Mouse (Mus musculus): ENCODE measurements at regions not wholly inside any gene's neighbourhood (a gene's known extent, or its start where the extent isn't known, plus 50 kb on each side); places are given as distances from the start of the nearest gene placed in this dataset.

DNA sequence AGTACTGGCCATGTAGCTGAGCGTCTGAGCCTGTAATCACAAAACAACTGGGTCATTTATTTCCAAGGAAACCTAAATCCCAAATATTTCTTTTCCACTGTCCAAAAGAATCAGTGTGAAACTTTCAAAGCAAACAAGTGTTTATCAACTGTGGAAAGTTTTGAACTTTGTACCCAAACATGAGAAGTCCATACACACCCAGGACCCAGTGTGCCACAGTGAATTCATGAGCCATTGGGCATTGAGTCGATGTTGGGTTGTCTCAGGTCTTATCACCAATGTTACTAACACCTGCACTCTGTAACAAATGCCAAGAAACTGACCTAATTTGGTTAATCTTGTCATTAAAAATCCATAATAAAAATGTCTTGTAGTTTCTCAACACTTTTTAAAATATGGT is 305.8 kb upstream of the Igfbp3 start:
- no peak for DNase-seq (ENCODE audit: low spot score in 2 of 2)

DNA sequence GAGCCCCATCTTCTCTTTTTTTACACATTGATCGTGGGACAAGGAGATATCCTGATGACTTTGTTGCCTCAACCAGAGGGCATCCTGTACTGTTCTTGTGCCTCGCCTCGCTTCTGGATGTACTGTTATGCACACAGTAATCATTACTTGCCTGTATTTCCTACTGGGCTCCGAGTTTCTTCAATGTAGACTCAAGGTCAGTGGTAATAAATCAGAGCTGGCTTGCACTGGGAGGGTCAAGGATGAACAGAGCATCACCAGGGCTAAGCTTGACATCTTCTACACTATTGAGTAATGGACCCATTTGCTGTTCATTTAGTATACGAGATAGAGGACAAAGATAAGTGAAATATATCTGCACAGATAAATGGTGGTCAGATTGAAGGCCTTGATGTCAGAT is 295.1 kb upstream of the Igfbp3 start:
- DNase-seq (ENCODE audit: low spot score in 2 of 2) = no peak

DNA sequence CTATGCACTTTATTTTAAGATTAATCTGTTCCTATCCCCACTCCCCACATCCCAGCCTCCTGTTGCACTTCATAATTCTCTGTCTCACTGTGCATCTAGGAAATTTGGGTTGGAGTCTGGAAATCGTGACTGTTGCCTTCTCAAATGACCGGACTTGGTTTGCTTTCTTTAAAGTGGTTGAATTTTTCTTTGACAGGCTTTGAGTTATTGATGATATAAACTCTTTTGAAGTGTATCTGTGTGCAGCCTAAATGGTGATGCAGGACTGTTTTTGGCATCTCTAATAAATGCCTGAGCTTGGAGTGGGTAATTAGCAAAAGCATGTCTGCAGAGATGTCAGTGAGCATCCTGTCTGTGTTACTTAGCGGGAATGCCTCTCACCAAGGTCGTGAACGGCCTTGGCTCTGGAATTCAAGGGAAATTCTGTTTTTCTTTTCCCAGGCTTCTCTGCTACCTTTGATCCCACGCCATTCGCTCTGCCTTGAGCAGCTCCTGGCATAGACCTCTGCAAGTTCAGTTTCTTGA is 292.8 kb upstream of the Igfbp3 start:
- DNase-seq (ENCODE audit: low spot score in 2 of 2) = no peak

DNA sequence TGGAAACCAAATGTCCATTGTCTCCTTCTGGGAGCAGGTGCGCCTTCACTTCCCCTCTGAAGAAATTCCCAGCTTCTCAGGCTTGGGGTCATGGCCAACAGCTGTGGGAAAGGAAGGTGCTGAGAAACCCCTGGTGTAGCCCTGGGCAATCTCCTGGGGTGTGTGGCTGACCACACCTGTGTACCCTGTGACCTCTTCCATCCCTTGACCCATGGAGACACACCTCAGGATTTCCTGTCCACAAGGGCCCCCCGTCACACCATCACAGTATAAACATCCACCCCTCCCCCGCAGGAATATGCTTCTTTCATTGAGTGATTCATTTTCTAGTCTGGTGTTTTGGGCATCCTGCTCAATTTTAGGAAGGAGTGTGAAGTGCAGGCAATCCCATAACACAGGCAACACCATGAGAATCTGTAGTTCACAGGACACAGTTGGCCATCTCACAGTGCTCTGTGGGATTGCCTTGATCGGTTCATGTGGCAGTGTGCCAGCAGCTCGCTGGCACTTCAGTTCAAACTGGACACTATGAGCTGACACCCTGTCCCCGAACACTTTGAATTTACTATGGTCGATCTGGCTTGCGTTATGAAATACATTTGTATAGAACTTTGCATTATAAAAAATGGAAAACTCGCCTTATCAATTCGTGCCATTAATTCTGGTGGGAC is 291.1 kb upstream of the Igfbp3 start:
- no peak for DNase-seq (ENCODE audit: low spot score in 2 of 2)

DNA sequence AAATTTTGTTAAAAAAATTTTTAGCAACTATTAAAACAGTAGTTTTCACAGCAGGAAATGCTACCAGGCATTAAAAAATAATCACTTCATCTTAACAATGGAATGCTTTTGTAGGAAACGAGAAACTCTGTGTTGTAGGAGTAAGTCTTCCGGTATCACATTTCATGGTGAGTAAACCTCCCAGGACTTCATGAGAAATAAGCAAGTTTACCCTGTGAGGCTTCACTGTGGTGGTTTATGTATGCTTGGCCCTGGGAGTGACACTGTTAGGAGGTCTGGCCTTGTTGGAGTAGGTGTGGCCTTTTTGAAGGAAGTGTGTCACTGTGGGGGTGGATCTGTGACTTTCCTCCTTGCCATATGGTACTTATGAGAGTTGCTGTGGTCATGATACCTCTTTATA is 289.0 kb upstream of the Igfbp3 start:
- DNase-seq (ENCODE audit: low spot score in 2 of 2) = no peak

DNA sequence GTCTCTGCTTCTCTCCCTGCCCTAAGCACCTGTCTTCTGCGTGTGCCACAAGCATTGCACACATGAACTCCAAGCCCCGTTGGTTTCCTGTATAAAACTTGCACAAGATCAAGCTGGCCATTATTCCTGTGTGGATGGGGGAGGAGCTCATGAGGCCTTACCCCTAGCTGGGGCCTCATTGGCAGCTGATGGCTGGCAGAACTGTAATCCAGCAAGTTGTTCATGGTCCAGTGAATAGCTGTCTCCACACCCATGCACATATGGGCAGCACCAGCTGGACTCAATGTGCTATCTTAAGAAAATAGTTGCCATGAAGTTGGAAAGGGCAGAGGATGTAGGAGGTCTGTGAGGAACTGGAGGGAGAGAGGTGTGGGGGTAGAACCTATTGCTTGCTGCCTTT is 288.3 kb upstream of the Igfbp3 start:
- no peak for DNase-seq (ENCODE audit: low spot score in 2 of 2)

DNA sequence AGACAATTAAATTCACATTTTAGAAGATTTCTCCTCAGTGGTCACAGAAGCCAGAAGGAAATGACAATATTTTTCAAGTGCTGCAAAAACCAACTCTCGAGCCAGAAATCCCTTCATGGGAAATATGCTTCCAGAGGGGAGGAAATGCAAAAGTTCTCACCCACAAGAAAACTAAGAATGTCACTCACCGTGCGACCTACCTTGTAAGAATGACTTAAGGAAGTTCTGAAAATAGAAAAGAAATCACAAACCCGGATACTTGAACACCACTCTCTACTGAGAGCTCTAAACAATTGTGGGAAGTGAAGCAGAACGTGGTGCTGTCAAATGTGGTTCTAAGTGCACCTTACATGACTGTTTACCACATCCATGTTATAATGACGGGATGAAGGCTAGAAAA is 284.1 kb upstream of the Igfbp3 start:
- no peak for DNase-seq (ENCODE audit: low spot score in 2 of 2)

DNA sequence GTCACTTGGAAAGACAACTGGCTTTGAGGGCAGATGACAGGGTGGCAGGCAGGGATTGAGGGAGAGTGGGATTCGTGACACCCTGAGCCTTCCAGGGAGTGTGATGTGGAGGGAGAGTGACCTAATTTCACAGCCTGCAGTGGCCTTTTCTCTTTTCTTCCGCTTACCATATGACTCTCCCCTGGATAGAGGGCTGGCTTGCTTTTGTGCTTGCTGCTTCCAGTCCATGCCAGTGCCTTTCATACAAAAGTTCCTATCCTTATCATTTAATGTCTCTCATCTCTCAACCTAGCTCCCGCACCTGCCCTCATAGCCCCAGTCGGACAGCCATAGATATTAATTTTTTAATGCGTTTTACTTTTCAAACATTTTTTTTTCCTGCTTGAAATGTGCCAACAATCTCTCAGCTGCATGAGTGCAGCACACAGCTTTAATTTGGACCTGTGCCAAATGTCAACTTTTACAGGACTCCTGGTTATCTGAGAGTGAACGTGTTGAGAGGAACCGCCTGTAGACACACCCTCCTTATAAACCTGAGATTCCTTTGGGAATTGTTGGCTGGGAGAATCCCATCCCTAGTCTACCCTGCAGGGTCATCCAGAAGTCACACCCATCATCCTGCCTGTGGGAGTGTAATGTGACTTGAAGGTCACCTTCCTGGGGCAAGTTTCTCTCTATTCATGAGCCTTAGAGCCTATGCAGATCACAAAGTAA is 260.3 kb upstream of the Igfbp3 start:
- DNase-seq (ENCODE audit: low spot score in 2 of 2) = no peak

DNA sequence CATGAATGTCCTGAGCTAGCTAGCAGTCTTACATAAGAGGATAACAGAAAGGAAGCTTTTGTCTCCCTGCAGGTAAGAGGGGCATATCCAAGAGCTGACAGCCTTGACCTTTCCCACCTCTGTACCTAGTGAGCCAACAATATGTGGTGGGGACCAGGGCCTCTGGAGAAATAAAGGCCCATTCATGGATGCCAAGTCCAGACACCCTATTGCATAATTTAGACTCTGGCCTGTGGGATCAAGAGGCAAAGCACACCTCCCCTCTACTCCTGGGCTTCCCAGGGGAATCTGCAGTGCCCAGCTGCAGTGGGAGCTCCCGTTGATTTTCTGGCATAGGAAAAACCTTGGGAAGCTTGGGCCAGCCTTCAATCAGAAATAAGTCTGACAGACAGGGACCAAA is 251.8 kb upstream of the Igfbp3 start:
- DNase-seq (ENCODE audit: low spot score in 2 of 2) = no peak

DNA sequence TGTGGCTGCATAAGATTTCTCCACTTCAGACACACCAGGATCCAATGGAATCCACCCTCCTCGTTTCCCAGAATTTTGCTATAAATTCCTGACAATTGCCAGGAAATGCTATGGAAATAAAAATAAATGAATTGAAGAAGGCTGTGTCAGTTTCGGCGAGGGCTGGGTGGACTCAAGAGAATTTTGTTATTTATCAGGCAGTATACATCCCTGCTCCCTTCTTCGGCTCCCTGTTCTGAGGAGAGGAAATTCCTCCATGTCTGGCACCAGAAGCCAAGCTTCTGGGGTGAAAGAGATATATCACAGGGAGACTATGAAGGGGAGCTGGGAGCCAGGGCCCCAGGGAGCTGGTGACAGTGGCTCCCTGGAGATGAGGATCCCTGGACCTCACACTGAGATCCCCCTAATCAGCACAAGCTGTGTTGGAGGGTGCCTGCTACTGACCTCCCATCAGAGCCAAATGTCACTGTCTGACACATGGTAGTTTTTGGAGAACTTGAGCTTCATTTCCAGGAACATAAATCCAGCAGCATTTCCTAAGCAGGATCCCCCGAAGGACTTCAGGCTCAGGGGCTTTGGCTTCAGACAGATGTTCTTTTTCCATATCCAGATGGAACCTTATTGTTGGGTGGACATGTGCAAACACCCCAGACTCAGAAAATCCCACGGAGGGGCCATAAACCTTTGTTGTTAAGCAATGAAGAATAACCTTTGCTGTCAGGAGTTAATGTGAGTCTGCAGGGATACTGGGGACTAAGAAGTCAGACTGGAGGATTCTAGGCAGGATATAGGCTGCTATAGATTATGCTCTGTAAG is 248.4 kb upstream of the Igfbp3 start:
- DNase-seq (ENCODE audit: low spot score in 2 of 2) = no peak

DNA sequence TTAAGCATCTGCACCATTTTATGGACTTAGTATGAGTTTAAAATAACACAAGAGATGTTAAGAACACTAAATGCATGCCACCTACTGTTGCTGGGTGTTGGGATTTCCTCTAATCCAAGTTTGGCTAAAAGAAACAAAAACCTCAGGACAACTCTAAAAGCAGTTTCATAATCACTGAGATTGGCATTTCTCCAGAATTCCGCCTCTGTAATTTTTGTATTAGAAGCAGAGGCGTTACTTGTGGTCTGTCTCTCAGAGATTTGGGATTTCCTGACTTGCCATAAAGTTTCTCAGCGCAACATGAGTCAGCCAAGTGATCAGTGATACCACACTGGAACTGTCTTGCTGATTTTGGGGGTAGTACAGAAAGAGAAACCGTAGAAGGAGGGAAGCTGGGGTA is 238.0 kb upstream of the Igfbp3 start:
- DNase-seq (ENCODE audit: low spot score in 2 of 2) = no peak

DNA sequence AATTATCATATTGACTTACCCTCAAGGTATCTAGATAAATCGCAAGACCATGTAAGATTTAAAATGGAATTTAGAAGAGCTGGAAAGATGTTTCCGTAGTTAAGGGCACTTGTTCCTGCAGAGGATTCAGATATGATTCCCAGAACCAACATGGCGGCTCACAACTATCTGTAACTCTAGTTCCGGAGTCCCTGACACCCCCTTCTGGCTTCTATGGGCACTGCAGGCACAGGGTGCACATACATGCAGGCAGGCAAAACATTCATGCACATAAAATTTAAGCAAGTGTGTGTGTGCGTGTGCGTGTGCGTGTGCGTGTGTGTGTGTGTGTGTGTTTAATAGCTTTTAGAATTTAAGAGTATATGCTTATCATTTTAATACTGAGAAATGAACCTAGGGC is 230.8 kb upstream of the Igfbp3 start:
- DNase-seq (ENCODE audit: low spot score in 2 of 2) = no peak

DNA sequence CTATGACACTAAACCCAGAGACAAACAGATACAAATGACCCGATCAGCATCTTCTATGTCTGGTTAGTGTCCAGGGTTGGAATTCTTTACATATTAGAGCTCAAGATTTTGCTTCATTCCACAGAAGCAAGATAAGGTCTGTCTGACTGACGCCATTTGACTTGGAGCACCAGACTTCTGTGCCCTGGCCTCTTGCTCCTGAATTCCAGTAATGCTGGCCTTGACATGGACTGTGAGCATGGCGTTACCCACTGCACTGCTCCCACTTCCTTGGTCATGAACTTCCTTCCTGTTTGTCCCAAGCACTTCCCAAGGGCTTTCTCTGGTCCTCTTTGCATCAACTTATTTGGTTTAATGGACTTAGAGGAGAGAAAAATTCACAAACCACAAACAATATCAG is 225.6 kb upstream of the Igfbp3 start:
- DNase-seq (ENCODE audit: low spot score in 2 of 2) = no peak

DNA sequence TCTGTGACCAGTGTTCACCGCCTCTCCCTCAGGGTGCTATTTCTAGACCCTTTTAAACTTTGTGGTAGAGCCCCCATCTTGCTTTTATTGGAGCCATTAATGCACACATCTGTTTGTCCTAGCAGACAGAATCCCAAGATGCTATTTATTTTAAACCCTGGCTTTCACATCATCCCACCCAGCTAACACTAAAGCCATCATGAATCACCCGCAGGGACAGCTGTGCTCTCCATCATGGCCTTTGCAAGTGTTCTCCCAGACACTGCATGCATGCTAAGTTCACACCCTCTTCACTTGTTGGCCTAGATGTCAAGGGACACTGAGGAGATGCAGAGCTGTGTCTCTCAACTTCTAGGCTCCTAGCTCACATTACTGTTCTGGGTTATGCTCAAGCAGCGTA is 220.9 kb upstream of the Igfbp3 start:
- no peak for DNase-seq (ENCODE audit: low spot score in 2 of 2)

DNA sequence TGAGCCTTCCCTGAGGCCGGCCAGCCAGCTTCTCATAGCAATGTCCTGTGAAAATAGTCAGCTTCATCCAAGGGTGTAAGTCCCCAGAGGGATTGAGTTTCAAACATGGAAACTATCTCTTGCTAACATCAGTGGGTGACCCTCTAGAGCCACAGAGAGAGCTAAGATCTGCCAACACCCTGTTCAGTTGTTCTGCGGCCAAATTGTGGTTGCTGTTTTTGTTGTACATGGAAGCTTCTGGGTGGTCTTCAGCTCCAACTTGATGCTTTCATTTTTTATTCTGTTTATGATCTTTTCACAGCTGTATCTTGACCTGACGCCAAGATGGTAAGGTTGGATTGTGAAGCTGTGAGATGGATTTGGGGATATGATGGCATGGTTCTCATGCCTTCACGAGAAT is 214.0 kb upstream of the Igfbp3 start:
- no peak for DNase-seq (ENCODE audit: low spot score in 2 of 2)

DNA sequence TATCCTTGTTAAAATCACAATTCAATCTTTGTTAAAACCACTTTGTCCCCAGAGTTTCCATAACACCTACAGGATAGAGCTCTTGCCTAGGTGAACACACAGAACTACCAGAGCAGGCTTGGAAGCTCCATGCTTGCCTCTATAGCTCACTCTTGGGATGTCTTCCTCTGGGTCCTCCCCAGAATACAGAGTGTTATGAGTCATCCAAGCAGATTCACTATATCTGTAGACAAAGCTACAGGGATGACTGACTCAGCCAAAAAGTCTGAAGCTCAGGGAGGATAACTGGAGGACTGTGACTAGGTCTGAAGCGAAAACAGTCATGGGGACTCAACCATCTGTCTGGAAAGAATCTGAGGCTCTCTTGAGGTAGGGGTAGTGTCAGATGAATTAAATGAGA is 211.5 kb upstream of the Igfbp3 start:
- no peak for DNase-seq (ENCODE audit: low spot score in 2 of 2)

DNA sequence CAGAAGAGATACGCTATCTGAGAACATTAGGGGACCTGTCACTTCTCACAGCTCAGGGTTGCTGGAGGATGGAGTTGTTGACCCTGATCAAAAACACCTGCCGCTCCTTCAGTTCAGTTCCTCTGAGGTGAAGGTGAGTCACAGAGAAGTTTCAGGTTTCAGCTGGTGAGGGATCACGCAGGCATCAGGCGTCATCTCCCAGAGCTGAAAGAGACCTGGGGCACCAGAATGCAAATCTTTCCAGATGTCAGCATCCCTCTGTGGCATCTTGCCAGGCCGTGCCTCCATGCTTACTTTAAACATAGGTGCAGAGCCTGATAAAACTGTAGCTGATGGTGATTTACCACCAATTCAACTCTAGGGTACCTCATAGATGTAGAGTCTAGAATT is 210.4 kb upstream of the Igfbp3 start:
- DNase-seq (ENCODE audit: low spot score in 2 of 2) = no peak

DNA sequence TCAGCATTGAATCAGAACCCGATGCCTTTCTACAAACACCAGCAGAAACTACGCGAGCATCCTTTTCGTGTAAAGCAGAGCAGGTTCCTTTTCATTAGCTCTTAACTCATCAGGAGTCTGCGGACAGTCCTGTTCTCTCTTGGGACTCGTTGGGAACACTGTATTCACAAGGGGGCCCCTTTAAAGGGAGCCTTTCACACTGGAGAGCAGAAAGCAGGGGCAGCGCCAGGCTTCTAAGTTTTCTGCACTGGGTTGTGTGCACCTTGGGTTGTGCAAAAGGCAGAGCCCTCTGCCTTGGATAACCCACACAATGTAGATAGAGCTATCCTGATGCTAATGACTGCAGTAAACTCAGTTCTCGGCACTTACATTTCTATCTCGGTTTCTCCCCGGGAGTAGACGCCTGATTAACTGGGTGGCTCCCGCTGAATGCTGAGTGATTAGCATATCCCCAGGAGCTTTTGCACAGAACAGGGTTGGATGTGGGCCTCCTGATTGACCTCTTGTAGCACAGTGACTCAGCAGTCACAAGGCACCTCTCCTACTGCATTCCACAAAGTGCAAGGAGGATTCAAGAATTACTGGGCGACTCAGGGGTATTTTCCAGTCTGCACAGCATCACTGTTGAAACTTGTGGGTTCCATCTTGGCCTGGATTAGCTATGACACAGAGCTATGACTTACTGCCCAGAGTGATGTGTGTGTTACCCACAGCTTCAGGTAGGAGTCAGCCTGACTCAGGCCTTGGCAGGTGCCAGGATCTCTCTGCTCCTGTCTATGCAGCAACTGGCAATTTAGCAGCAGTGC is 209.8 kb upstream of the Igfbp3 start:
- DNase-seq (ENCODE audit: low spot score in 2 of 2) = no peak

DNA sequence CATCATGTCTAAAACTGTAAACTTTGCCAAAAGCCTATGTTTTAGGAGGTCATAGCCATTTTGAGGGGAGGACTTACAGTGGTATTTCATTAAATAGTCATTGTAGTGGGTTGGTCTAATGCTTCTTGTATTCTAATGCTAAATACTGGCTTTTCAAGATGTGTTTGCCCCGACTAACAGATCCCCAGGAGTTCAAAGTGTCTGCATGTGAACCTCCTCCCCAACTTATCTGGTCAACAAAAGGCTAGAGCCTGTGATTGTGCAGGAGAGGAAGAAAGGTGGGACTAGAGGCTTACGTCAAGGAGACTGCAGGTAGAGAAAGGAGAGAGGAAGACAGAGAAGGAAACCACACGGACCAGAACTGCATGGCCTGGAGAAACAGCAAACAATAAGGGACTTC is 198.9 kb upstream of the Igfbp3 start:
- no peak for DNase-seq (ENCODE audit: low spot score in 2 of 2)

DNA sequence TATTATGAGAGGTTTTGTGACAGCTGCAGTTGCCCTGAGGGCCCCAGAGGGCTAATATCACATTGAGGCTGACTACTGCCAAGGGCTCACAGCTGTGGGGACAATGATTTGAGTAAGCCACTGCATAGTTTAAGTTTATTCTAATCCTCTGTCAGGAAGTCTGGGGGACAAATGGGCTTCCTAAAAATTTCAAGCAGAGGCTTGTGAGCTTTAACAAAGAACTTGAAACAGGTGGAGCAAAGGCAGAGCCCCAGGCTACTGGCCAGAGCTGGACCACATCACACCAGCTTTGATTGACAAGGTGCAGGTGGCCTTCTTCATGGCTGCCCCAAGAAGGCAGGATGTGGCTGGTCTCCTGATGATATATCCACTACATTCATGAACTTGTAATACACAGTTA is 195.3 kb upstream of the Igfbp3 start:
- DNase-seq (ENCODE audit: low spot score in 2 of 2) = no peak

DNA sequence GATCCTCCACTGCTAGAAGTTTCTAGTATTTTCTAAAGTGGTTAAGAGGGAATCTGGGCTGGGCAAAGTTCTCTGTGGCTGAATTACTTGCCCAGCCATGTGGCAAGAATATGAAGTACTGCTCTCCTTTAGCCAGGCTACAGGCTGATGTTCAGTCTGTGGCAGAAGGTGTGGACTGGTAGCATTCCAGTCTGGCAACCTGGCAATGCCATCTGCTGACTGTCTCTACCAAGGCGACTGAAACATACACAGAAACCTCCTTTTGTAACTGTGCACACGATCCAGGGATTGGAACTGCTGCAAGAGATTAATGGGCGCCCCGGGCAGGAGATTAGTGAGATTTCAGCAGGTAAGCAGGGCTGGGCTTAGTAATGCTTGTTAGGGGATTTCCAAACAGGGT is 190.9 kb upstream of the Igfbp3 start:
- DNase-seq (ENCODE audit: low spot score in 2 of 2) = no peak

DNA sequence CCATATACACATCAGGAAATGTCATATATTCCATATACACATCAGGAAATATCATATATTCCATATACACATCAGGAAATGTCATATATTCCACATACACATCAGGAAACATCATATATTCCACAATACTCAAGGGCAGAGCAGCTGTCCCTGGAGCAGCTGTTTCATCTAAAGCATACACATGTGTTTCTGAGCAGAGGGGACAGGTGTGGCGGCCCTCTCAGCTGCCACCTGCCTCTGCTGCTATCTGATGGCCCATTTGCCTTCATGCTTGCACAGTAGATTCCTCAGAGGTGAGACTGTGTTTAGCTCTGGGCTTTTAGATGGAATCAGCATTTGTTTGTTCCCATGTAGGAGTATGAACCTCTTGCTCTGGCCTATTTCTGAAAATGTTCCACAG is 158.1 kb upstream of the Igfbp3 start:
- DNase-seq (ENCODE audit: low spot score in 2 of 2) = no peak
